Mouse (Mus musculus) B cell, adult 2 months (primary cell): ENCODE measurements at regions not wholly inside any gene's neighbourhood (a gene's known extent, or its start where the extent isn't known, plus 50 kb on each side); places are given as distances from the start of the nearest gene placed in this dataset.
A peak's percentile ranks its signal among the peaks of the same experiment; 100 is the strongest.

Experiments
- DNase-seq, 2 experiments: peaks; one replicate each; pipeline ENCODE4 v3.0.0; 2022

- DNase-seq = no peak
These were observed 205.2 kb upstream of the Fam92a start for GRCm38 (mm10) chr4:12376797-12377570.

GRCm38 (mm10) chr4:12369551-12369950 lies 197.7 kb upstream of the Fam92a start:
- no peak for DNase-seq

DNA sequence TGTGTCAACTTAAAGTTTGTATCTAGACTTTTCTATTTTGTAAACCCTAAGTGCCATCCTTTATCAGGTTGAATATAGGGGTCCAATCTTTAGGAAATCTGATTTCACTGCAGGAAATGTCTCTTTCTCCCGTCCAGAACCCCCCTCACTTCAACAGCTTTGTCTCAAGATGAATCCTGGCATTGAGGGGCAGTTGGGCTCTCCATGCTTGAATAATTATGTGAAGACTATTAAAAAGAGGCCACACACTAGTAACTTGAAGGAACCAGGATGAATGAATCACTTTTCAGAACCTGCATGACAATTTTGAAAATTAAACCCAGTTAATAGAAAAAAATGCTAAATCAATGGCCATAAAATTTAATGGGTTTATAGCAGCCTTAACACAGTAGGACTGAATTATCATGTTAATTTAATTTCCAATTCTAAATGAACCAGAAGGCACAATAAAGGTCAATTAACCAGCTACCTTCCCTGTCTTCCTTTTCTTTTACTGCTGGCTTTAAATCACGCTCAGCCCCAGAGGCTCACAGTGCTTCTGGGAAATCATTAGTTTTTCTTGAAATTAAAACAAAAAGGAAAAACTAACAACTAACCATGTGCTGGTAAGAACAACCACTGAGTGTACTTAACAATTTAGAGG lies 185.3 kb upstream of the Fam92a start:
- DNase-seq = no peak

DNA sequence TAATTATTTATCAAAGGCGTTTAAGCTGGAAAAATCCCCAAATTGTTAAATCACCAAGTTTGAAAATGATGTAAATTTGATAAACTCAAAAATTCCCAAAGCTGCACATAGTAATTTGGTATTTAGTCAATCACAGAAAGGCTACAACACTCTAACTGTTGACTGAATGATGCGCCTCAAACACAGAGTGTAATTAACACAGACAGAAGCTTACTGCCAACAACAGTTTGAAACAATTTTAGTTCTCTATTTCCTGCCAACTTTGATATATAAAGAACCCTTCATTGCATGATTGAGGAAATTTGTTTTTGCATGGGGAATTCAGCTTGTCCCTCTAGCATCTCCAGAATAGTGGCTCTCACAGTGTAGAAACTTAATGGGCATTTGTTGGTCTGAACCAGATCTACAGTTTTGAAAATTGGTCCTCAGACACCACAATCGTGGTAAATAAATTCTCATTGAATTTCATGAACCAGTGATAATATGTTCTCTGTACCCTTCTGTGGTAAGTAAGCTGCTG lies 181.6 kb upstream of the Fam92a start:
- no peak for DNase-seq

GRCm38 (mm10) chr4:12339236-12339635 lies 167.4 kb upstream of the Fam92a start:
- no peak for DNase-seq

DNA sequence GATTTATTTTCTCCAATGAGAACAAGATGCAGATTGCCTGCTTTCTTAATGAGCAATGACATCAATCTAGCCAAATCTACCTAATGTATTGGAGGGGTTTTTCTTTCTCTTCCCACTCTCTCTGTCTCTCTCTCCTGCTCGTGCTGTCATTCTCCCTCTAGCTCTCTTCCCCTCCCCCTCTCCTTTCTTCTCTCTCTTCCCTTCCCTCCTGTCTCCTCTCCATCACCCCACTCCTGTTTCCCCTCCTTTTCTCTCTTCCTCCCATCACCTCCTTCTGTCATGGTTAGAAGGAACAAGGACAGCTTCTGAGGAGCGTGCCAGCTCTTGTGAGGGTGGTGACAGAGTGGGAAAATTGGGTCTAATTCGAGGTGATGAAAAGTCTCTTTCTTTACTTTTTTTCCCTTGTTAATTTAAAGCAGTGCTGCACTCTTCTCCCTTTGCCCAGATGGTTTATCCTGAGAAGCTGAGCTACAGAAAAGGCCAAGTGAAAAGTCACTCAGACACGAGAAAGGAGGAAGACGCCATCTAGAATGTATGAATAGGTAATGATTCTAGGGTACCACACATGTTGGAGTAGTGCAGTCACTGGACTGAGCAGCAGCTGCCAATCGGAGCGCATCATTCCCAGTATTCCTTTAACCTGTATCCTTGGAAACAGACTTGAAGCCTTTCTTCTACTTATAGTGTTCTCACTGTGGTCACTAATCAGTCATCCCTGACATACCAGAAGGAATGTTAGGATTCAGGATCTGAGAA lies 163.2 kb upstream of the Fam92a start:
- DNase-seq = no peak

DNA sequence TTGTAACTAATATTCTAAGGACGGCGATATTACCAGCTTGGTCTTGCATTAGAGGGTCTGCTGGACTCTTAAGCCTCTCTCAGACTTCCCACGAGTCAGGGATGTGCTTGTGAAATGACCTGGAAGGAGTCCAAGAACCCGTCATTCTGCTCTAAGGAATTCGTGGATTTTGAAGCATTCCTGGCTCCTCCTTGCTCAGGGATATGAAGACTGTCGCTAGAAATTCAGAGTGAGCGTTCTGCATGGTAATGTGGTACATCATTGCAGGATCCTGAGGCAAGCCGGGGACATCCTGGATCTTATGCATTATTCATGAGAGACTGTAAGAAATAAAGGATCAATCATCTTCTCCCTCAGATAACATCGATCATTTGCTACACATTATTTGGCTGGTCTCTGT lies 162.6 kb upstream of the Fam92a start:
- DNase-seq = no peak

DNA sequence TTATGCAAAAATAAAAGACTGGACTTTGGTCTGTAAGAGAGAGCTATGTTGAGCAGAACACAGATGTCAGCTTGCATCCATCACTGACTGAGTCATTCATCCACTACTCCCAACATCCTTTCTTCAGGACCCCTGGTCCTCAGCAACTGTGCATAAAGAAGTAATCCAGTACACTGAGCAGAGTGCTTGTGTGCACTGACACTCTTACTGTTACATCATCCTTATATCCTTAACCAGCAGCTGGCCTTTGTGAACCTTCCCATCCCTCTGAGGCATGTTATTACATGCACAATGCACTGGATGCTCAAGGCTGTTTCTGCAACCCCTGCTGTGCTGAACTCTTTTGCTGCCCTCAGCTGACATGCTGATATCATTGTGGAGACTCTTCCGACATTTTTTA lies 144.2 kb upstream of the Fam92a start:
- DNase-seq = no peak

DNA sequence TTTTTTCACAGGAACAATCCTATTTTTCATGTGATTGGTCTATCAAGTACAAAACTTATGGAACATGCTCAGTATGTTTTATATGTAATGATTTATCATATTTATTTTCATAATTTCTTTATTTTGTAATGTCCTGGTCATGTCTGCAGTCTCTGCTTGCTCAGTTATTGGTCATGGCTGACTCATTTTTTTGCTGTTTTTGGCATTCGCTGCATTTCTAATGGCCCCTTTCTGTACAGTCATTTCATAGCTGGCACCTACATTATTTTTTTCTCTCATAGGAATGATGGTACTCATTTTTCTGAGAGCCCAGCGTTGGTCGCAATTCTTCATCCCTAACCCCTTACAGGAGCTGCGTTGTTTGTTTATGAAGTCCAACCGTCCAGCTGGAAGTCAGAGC lies 136.5 kb upstream of the Fam92a start:
- no peak for DNase-seq

GRCm38 (mm10) chr4:12306618-12307565 lies 135.1 kb upstream of the Fam92a start:
- DNase-seq = no peak

DNA sequence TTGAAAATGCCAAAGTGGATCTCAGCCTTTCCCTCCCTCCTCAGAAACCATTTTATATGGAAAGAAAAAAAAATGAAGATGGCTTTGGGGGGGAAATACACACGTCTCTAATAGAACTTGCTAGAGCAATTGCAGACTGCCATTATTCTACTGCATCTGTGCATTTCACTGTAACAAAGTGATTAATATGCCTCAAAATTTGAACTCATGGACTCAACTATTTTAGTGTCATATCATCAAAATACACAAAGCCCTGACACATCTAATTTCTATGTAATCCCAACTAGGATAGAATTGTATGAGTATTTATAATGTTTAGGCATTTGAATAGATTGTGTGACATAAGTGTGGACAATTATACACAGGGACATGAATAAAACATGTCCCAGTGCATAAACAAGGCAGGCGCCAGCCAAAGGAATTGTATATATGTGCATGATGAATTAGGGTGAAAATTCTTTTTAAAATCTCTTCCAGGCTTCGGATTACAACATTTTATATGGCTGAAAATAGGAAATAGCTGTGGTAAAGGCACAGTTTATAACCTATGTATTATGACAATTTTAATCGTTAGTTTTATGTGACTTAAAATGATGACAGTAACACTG lies 115.4 kb upstream of the Fam92a start:
- no peak for DNase-seq

- no peak for DNase-seq
These were observed 114.6 kb upstream of the Fam92a start for GRCm38 (mm10) chr4:12286391-12286790.

DNA sequence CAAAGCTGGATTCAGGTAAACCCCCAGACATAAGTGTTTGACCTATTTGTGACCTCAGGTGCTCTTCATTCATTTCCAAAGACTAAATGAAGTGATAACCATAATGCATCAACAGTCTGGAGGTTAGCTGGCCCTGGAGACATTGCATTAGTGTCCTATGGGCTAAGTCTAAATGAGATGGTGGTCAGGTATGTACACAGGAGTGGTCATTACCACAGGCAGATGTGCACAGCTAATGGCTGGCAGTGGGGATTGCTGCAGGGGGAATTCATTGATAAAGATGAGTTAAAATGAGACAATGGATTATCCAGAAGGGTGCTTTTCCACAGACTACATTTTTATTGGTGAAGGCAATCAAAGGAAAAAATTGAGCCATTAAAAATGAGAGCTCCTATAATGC lies 114.2 kb upstream of the Fam92a start:
- no peak for DNase-seq

- no peak for DNase-seq
These were observed 106.1 kb upstream of the Fam92a start for GRCm38 (mm10) chr4:12277949-12278348.

DNA sequence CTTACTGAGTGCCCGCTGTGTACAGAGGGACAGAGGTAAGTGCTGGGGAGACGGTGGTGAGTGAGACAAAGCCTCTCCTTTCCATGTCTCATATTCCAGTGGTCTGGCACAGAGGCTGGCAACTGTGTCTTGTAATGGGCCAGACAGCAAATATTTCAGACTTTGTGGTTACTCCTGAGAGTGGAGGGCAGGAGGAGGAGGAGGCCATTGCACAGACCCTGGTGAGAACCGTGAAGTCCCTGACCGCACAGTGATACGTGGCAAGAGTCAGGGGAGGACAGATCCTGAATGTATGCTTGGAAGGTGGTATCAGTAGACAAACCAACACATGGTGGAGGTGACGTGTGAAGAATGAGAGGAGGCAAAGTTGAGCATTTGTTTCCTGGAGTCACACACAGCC lies 101.6 kb upstream of the Fam92a start:
- DNase-seq = no peak

DNA sequence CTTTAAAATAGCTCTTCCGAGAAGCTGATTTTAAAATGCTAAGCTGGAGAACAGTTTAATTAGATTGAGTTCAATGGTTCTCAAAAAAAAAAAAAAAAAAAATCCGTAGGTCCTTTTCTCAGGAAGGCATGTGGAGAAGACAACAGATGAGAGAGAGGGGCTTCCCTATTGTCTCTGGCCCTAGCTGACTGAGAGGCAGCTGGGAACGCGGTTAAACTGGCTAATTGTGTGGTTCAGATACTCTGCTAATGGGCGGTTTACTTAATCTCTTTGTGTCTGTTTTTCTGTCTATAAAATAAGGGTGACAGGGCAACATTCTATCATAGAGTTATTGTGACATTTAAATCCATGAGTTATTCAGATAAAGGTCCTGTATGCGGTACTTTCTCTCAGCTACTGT lies 101.1 kb upstream of the Fam92a start:
- no peak for DNase-seq

DNA sequence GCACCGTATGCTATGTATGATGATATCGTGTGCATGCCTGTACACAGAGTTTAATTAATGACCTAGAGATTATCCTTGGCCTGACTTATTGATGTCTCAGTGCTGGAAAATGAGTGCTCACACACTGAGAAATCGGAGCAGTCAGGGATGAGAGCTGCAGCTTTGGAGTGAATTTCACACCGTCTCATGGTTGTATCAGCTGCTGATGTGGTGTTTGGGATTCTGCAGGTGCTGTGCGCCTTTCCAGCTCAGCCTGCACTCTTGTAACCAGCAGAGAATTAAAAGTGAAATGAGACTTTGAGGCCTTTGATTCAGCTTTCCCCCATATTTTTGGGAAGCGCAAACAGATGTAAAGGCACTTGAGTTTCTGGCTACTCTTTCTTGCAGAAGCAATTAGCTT lies 100.6 kb upstream of the Fam92a start:
- no peak for DNase-seq

DNA sequence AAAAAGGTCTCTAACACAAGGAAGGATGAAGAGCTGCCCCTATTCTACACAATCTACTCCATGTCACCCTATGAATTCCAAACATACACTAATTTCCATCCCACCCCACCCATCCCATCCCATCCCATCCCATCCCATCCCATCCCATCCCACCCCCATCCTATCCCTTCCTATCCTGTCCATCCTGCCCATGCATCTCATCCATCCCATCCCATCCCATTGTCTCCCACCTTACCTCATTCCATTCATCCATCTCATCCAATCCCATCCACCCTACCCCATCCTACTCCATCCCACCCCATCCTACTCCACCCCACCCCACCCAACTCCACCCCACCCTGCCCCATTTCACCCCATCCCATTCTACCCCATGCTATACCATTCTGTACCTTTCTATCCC lies 91.9 kb upstream of the Fam92a start:
- no peak for DNase-seq

DNA sequence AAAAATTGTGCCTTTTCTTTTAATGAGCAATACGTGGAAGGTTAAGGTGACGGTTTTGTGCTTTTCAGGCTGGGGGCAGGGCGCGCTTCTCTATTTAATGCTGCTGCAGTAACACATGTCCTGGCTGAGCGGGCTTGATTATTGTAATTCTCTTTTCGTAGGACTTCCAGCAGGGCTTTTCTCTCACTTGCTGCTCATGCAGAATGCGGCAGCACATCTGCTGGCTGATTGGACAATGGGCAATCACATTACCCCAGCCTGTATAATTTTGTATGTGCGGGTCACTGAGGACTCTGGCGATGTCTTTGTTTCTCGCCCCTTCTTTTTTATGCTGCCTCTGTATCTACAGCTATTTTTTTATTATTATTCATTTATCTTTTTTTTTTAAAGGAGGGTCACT lies 91.4 kb upstream of the Fam92a start:
- no peak for DNase-seq

GRCm38 (mm10) chr4:12247994-12248393 lies 76.2 kb upstream of the Fam92a start:
- no peak for DNase-seq

- no peak for DNase-seq
These were observed 74.8 kb upstream of the Fam92a start for GRCm38 (mm10) chr4:12246595-12246994.

DNA sequence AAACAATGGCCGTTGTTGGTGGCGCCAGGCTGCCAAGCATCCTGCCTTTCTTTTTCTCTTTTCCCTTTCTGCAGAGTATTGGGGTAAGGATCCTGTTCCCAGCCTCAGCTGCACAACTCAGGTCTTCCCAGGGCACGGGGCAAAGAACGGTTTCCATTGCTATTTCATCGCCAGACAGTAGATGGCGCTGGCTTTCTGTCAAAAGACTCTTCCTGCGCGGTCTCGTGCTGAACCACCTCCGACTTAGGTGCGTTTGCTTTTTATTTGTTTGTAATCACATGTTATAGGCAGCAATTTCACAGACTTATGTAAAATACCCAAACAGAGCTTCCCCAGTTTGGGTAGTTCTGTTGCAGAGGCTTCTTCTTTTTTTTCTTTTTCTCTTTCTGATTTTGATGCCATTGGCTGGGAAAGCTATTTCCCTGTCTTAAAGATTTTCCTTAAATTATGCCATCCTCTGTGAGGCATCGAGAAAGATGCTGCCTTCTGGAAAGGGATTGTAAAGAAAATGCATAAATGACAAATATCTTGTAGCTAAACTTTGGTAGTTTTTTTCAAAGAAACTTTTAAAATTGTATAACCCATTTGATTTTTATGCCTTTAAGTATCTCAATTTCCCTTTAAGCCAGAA lies 69.2 kb upstream of the Fam92a start:
- DNase-seq = peak; percentile 42 to 53
